Mouse (Mus musculus) layer of hippocampus, adult 18-20 months (tissue): Measurements from ENCODE around the gene Klhl4. TPM values are rescaled to one million over a fixed set of nuclear protein-coding genes. Genes with fewer than 3 reads are reported as not detected.
A peak's percentile ranks its signal among the peaks of the same experiment; 100 is the strongest.

Source experiments
- DNase-seq, 2 experiments: peaks; one replicate each; pipeline ENCODE4 v3.0.0; 2022; ENCODE audit warnings: low spot score in 2 of 2
- long read RNA-seq: library from polyadenylated mRNA; stranded (forward); transcript quantifications from one replicate; pipeline ENCODE4 v2.0.0, GENCODE M21; 2021
- total RNA-seq, 2 experiments: library from RNA; stranded (reverse); gene quantifications; 2 replicates each; pipeline ENCODE4 v1.2.3; 2021

Klhl4 gene
- total RNA-seq: 1 to 10 TPM; 6.7 to 8.5 TPM
- long read RNA-seq, transcript Klhl4-202 (11 exons, 3,566 nt): major isoform, 14 of 26 reads
- long read RNA-seq, transcript Klhl4-201 (11 exons, 3,584 nt): minor isoform, 7 of 26 reads
- long read RNA-seq, partial matches to known transcripts: 1 of 26 reads
- long read RNA-seq, other reads (novel, unspliced or antisense): 4 of 26 reads

- DNase-seq: peak; percentile 17 to 32
Observed at GRCm38 (mm10) chrX:114473782-114474731, at the start of gene Klhl4. TSS of gene Klhl4 (plus strand) at chrX:114474333.

DNA sequence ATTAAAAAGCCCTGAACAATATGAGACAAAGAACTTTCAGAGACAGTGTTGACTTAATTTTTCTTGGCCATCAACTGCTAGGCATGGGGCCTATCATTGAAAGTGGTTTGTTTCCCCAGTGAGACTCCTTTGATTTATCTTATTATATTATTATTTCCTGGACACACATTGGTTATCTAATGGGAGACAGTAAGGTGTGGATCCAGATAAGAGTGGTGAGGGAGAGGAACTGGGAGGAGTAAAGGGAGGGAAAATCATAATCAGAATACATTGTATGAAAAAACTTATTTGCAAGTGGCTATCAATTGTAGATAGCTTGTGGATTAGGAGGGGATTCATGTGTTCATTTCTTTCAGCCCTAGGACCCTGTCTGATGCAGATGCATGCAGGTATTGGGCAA is 10.0 kb downstream of the Klhl4 start:
- no peak for DNase-seq

DNA sequence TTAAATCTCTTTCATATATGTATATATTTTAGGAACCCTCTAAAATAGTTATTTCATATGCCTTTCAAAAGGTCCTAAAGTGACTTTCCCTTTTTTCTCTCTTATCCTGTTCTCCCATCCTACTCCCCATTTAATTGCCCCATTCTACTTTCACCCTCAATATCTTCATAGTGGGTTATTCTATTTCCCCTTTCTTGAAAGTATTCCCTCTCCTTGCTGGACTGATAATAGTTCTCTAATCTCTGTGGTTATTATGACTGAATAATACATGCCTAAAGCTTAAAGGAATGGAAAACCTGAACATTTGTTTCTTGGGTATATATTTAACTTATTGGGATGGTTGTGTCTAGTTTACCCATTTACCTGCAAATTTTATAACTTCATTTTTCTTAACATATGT is 12.6 kb downstream of the Klhl4 start:
- DNase-seq: no peak

DNA sequence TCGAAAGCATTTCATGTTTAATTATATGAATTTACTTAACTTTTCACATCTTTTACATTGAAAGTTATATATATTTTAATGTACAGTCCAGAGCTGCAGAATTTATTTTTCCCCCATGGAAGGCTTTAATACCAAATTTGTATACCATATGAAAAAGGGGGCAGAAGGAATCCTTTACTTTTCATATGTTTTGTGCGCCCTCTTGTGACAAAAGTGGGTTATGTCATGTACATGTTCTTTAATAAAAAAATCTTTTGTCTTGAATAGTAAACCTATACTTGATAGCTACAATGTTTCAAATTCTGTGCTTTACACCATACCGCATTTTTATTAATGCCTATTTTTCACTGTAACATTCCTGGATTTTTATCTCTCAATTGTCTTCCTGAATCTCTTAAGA is 84.0 kb downstream of the Klhl4 start:
- DNase-seq: peak in 1 of 2 experiments; percentile 28

DNA sequence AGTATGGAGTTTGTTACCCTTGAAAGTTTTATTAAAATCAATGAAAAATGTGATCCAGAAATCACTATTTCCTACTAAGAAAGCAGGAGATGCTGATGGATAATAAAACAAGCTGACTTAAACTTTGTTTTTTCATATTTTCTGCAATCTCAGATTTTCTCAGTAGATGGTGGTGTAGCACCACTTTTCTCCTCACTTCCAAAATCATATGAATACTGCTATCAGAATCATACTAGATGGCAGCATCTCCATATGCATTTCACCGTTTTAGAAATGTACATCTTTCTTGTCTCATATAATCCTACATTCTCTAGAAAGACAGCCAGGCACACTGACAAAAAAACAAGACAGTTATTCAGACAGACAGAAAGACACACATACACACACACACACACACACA is 108.2 kb downstream of the Klhl4 start:
- DNase-seq: peak in 1 of 2 experiments; percentile 3
